Mouse (Mus musculus) CH12.LX (cell line): ENCODE data around the gene Pfkfb2.
"Not testable (repeated sequence)": the region's sequence is repeated elsewhere in the genome, so short reads cannot be mapped to it uniquely, and the experiment has no call there.

Source experiments
- CTCF ChIP-seq, 2 experiments: IDR thresholded peaks in 1 of 2; conservative IDR thresholded peaks in 1 of 2; 2 replicates each; pipeline ENCODE4 v1.5.1; 2011 to 2012; ENCODE audit warnings: low read depth in 2 of 2, low read length in 2 of 2, improper control_type of control experiment in 1 of 2, inconsistent platforms in 1 of 2, mild to moderate bottlenecking in 1 of 2, moderate library complexity in 1 of 2
- EP300 ChIP-seq: IDR thresholded peaks from 2 replicates; pipeline ENCODE4 v1.6.1; 2011; ENCODE audit warnings: low read length, improper control_type of control experiment
- JUN ChIP-seq: IDR thresholded peaks from 2 replicates; pipeline ENCODE4 v1.6.1; 2011; ENCODE audit warnings: low read depth, mild to moderate bottlenecking, low read length, improper control_type of control experiment, moderate library complexity; ENCODE audit not compliant: insufficient read depth
- PAX5 ChIP-seq: IDR thresholded peaks from 2 replicates; pipeline ENCODE4 v1.6.1; 2012; ENCODE audit warnings: low read length, inconsistent platforms, mixed read lengths
- POLR2A ChIP-seq: IDR thresholded peaks from 2 replicates; pipeline ENCODE4 v1.6.1; 2011; ENCODE audit warnings: low read depth, mild to moderate bottlenecking, improper control_type of control experiment, low read length
- SIN3A ChIP-seq: IDR thresholded peaks from 2 replicates; pipeline ENCODE4 v1.6.1; 2012; ENCODE audit warnings: low read length, improper control_type of control experiment, inconsistent platforms
- USF2 ChIP-seq: conservative IDR thresholded peaks from 2 replicates; pipeline ENCODE4 v1.6.1; 2011; ENCODE audit warnings: low read depth, low read length, improper control_type of control experiment
- ZMIZ1 ChIP-seq: IDR thresholded peaks from 2 replicates; pipeline ENCODE4 v1.6.1; 2012; ENCODE audit warnings: low read depth, mild to moderate bottlenecking, inconsistent platforms, low read length, improper control_type of control experiment

- TF ChIP-seq EP300; CTCF (conservative IDR thresholded peaks at IDR 0.05 in 1 of 2, IDR thresholded peaks at IDR 0.05 in 1 of 2; ENCODE audit: low read depth in 2 of 2, low read length in 2 of 2); POLR2A; SIN3A; USF2; JUN; ZMIZ1; PAX5: not testable (repeated sequence)
These were observed 65.5 kb downstream of the Pfkfb2 start for GRCm38 (mm10) chr1:130663576-130663975.
